In the genomic region with DNA sequence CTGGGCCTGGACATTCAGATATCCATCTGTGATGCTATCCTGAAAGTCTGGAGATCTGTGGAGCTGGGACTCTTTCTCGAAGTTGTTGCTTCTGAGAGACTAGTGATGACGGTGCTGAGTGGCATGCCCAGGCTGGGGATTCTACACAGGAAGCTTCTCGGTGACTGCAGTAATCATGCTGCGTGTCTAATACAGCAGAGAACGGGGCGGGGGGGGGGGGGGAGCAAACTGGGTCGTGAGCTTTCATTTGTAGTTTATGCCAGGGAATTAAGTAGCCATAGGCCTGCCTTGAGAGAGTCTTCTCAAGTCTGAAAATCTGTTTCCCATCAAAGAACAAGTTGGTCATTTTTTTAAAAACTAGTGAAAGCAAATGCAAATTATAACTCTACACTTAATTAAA, we compare ENCODE assay signal across 31 mouse cellular contexts. TPM values are rescaled to one million over a fixed set of nuclear protein-coding genes. Genes with fewer than 3 reads are reported as not detected.
"Had no signal": no experiment of that assay in that cellular context is flagged by ENCODE, and none has a peak within 500 bp of the region (broad histone marks: within the 10 kb centered on the region; RNA-seq: fewer than 3 reads in every experiment).

No protein-coding gene starts in this region.

- DNase-seq: forebrain, postnatal 0 days; gastrocnemius, postnatal 14 days; gastrocnemius, postnatal 36 days; heart, adult 11 months; heart, adult 2 months; heart, postnatal 14 days; heart, postnatal 36 days; kidney, adult 11 months; kidney, adult 2 months; kidney, adult 9 months; kidney, postnatal 14 days; kidney, postnatal 36 days; layer of hippocampus, adult 9-11 months; layer of hippocampus, postnatal 36 days; left cerebral cortex, postnatal 4 days had no signal

- H3K9ac ChIP-seq: forebrain, postnatal 0 days; heart, embryonic 13.5 days; heart, embryonic 15.5 days; hindbrain, embryonic 13.5 days; hindbrain, embryonic 15.5 days; kidney, embryonic 15.5 days; limb, embryonic 13.5 days; limb, embryonic 15.5 days had no signal

- H3K27me3 ChIP-seq: heart, embryonic 13.5 days; heart, embryonic 15.5 days; hindbrain, embryonic 13.5 days; hindbrain, embryonic 15.5 days; kidney, embryonic 15.5 days; limb, embryonic 13.5 days; limb, embryonic 15.5 days had no signal

- H3K9me3 ChIP-seq: heart, embryonic 13.5 days; heart, embryonic 15.5 days; hindbrain, embryonic 13.5 days; hindbrain, embryonic 15.5 days; kidney, embryonic 15.5 days; limb, embryonic 13.5 days; limb, embryonic 15.5 days had no signal

- H3K4me1 ChIP-seq: heart, embryonic 13.5 days; heart, embryonic 15.5 days; hindbrain, embryonic 13.5 days; hindbrain, embryonic 15.5 days; kidney, embryonic 15.5 days; limb, embryonic 13.5 days; limb, embryonic 15.5 days had no signal

- H3K4me2 ChIP-seq: heart, embryonic 11.5 days; heart, embryonic 13.5 days; heart, embryonic 15.5 days; hindbrain, embryonic 13.5 days; hindbrain, embryonic 15.5 days; kidney, embryonic 15.5 days; limb, embryonic 13.5 days; limb, embryonic 15.5 days had no signal

- H3K4me3 ChIP-seq: heart, adult 2 months; heart, embryonic 13.5 days; heart, embryonic 15.5 days; hindbrain, embryonic 13.5 days; hindbrain, embryonic 15.5 days; kidney, embryonic 15.5 days; limb, embryonic 13.5 days; limb, embryonic 15.5 days had no signal

- H3K36me3 ChIP-seq: heart, embryonic 13.5 days; heart, embryonic 15.5 days; hindbrain, embryonic 13.5 days; hindbrain, embryonic 15.5 days; kidney, embryonic 15.5 days; limb, embryonic 13.5 days; limb, embryonic 15.5 days had no signal

- ATAC-seq: forebrain, postnatal 0 days; hindbrain, postnatal 0 days; intestine, embryonic 16.5 days had no signal

- H3K27ac ChIP-seq: heart, adult 2 months; heart, embryonic 13.5 days; heart, embryonic 15.5 days; hindbrain, embryonic 13.5 days; hindbrain, embryonic 15.5 days; hindbrain, postnatal 0 days; kidney, embryonic 15.5 days; kidney, postnatal 0 days; limb, embryonic 13.5 days; limb, embryonic 15.5 days had no signal

RNA-seq across cellular contexts. Expression of a gene that starts 12.9 kb away (rescaled TPM):
- polyA plus RNA-seq: forebrain, postnatal 0 days; gonadal fat pad, adult 2 months; heart, adult 2 months; heart, embryonic 11.5 days; heart, embryonic 13.5 days; heart, embryonic 15.5 days; heart, postnatal 0 days; hindbrain, embryonic 11.5 days; hindbrain, embryonic 13.5 days; hindbrain, embryonic 15.5 days; hindbrain, postnatal 0 days; intestine, embryonic 14.5 days; intestine, embryonic 16.5 days; kidney, adult 2 months; kidney, embryonic 15.5 days; kidney, postnatal 0 days; large intestine, adult 2 months; limb, embryonic 13.5 days; limb, embryonic 15.5 days had no signal

RNA-seq across cellular contexts. Expression of a gene that starts 34.3 kb away (rescaled TPM):
- polyA plus RNA-seq: forebrain, postnatal 0 days; gonadal fat pad, adult 2 months; heart, adult 2 months; heart, embryonic 11.5 days; heart, embryonic 13.5 days; heart, embryonic 15.5 days; heart, postnatal 0 days; hindbrain, embryonic 11.5 days; hindbrain, embryonic 13.5 days; hindbrain, embryonic 15.5 days; hindbrain, postnatal 0 days; intestine, embryonic 14.5 days; intestine, embryonic 16.5 days; kidney, adult 2 months; kidney, embryonic 15.5 days; kidney, postnatal 0 days; large intestine, adult 2 months; limb, embryonic 13.5 days; limb, embryonic 15.5 days had no signal

RNA-seq across cellular contexts. Expression of a gene that starts 37.4 kb away (rescaled TPM):
- polyA plus RNA-seq: forebrain, postnatal 0 days; gonadal fat pad, adult 2 months; heart, adult 2 months; heart, embryonic 11.5 days; heart, embryonic 13.5 days; heart, embryonic 15.5 days; heart, postnatal 0 days; hindbrain, embryonic 11.5 days; hindbrain, embryonic 13.5 days; hindbrain, embryonic 15.5 days; hindbrain, postnatal 0 days; intestine, embryonic 14.5 days; intestine, embryonic 16.5 days; kidney, adult 2 months; kidney, embryonic 15.5 days; kidney, postnatal 0 days; large intestine, adult 2 months; limb, embryonic 13.5 days; limb, embryonic 15.5 days had no signal

RNA-seq across cellular contexts. Expression of a gene that starts 51.6 kb away (rescaled TPM):
- polyA plus RNA-seq: forebrain, postnatal 0 days; gonadal fat pad, adult 2 months; heart, adult 2 months; heart, embryonic 11.5 days; heart, embryonic 13.5 days; heart, embryonic 15.5 days; heart, postnatal 0 days; hindbrain, embryonic 11.5 days; hindbrain, embryonic 13.5 days; hindbrain, embryonic 15.5 days; hindbrain, postnatal 0 days; intestine, embryonic 14.5 days; intestine, embryonic 16.5 days; kidney, adult 2 months; kidney, embryonic 15.5 days; kidney, postnatal 0 days; large intestine, adult 2 months; limb, embryonic 13.5 days; limb, embryonic 15.5 days had no signal
